Mouse (Mus musculus): ENCODE measurements around the gene Tgfb1i1.
A peak's percentile ranks its signal among the peaks of the same experiment; 100 is the strongest.

Tgfb1i1 gene

DNA sequence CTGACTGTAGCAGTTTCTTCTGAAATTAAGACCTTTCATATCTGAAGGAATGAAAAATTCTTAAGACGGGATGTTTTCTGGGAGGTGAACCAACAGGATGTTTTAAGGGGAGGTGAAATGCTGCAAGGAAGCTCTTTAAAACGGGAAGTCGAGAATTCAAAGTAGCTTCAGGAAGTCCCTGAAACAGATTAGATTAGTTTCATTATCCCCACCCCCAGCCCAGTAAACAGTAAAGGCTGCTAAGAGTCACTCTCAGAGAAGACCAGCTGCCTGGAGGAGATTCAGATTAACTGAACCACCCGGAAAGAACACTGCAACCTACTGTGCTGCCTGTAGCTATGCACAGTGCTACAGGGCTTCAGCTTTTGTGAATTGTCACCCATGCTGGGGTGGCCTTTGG lies 26.7 kb upstream of the Tgfb1i1 start:
- TF ChIP-seq NANOG (IDR thresholded peaks at IDR 0.05; ENCODE audit: borderline replicate concordance, low read length) (no peak), CTCF (conservative IDR thresholded peaks at IDR 0.05; ENCODE audit: low read length) (no peak), POU5F1 (IDR thresholded peaks at IDR 0.05; ENCODE audit: borderline replicate concordance, low read length) (no peak)
- Histone ChIP-seq H3K27me3 (ENCODE audit: insufficient read depth, low read length) (no peaks in the 10 kb centered on the region), H3K36me3 (ENCODE audit: insufficient read depth, low read length) (no peaks in the 10 kb centered on the region), H3K4me1 (replicated peaks; ENCODE audit: low read depth, low read length) (no peaks in the 10 kb centered on the region), H3K9me3 (ENCODE audit: low read length) (no peaks in the 10 kb centered on the region), H3K4me3 (replicated peaks; ENCODE audit: low read length) (no peak overlapping the region)

DNA sequence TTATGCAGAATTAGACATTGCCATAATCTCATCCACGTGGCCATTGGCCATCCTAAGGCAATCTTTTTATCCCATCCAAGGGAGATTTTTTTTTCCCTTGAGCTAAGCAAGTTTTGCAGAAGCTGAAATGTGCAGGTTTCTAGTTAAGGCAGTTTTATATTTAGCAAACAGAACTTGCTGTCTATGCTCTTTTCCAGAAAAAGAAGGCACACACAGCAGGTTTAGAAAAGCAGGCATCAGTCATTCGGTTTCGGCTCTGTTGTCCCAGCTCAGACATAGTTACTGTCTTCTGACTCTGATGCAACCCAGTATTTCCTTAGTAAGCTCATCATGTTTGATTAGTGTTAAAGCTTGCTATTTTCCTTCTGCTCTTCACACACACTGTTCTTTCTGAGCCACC lies 25.7 kb upstream of the Tgfb1i1 start:
- no peak for TF ChIP-seq CTCF (conservative IDR thresholded peaks at IDR 0.05; ENCODE audit: low read length)
- no peak for TF ChIP-seq POU5F1 (IDR thresholded peaks at IDR 0.05; ENCODE audit: borderline replicate concordance, low read length)
- TF ChIP-seq NANOG (IDR thresholded peaks at IDR 0.05; ENCODE audit: borderline replicate concordance, low read length), result no peak
- Histone ChIP-seq H3K27me3 (ENCODE audit: insufficient read depth, low read length) (no peaks in the 10 kb centered on the region), H3K4me1 (replicated peaks; ENCODE audit: low read depth, low read length) (no peaks in the 10 kb centered on the region)

DNA sequence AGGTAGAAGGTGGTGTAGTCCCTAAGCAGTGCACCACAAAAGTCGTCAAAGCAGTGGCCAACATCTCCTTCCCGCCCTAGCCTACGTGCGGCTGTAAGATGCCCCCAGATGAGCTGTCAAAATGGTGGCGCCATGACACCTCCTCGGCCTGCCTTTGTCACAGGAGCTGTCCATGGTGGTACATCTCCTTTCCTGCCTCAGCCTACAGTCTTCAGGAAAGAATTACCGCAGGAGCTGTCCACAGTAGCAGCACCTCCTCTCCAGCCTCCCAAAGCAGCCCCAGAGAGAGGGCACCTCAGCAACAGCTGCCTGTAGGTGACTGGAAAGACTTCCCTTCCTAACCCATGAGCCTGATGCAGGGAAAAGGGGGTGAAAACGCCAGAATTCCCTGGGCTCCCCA lies 14.9 kb upstream of the Tgfb1i1 start:
- Histone ChIP-seq H3K27me3 (ENCODE audit: insufficient read depth, low read length) (peaks cover 12% of the 10 kb centered on the region), H3K36me3 (ENCODE audit: insufficient read depth, low read length) (peaks cover 19% of the 10 kb centered on the region), H3K4me1 (replicated peaks; ENCODE audit: low read depth, low read length) (peaks cover 9% of the 10 kb centered on the region), H3K4me3 (replicated peaks; ENCODE audit: low read length) (no peak overlapping the region), H3K9me3 (ENCODE audit: low read length) (0 out of 2 replicates have a peak, but pooled peaks cover under 1% of the 10 kb centered on the region)
- no peak for TF ChIP-seq CTCF (conservative IDR thresholded peaks at IDR 0.05; ENCODE audit: low read length)
- TF ChIP-seq NANOG (IDR thresholded peaks at IDR 0.05; ENCODE audit: borderline replicate concordance, low read length), result no peak
- no peak for TF ChIP-seq POU5F1 (IDR thresholded peaks at IDR 0.05; ENCODE audit: borderline replicate concordance, low read length)

More for the DNA sequence above, 25.7 kb upstream of the Tgfb1i1 start:
- Histone ChIP-seq H3K9me3 (ENCODE audit: low read length) (no peaks in the 10 kb centered on the region), H3K36me3 (ENCODE audit: insufficient read depth, low read length) (no peaks in the 10 kb centered on the region), H3K4me3 (replicated peaks; ENCODE audit: low read length) (no peak overlapping the region)

DNA sequence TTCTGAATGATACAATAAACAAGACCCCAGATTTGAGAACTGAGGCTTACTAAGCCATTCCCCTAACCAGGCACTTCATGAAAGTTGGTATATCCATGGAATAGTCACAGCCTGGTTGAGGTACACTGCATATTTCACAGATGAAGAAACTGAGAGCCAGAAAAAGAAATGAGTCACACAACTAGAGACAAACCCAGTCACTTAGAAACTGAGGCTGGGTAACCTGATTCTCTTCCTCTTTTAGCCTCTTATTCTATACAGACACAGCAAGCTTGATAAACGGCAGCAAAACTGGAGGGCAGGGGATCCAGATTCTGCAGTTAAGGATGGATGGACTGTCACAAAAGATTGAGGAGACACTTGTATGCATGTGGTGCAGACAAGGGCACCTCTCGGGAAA lies 11.8 kb upstream of the Tgfb1i1 start:
- peaks cover 26% of the 10 kb centered on the region for H3K36me3 ChIP-seq (ENCODE audit: insufficient read depth, low read length)
- peaks cover 12% of the 10 kb centered on the region; the same call in 1 of the 2 replicates for H3K27me3 ChIP-seq (ENCODE audit: insufficient read depth, low read length)
- H3K4me3 ChIP-seq (replicated peaks; ENCODE audit: low read length), result no peak overlapping the region
- no peak for TF ChIP-seq NANOG (IDR thresholded peaks at IDR 0.05; ENCODE audit: borderline replicate concordance, low read length)
- TF ChIP-seq POU5F1 (IDR thresholded peaks at IDR 0.05; ENCODE audit: borderline replicate concordance, low read length), result no peak
- no peak for TF ChIP-seq CTCF (conservative IDR thresholded peaks at IDR 0.05; ENCODE audit: low read length)
- H3K4me1 ChIP-seq (replicated peaks; ENCODE audit: low read depth, low read length), result peaks cover 23% of the 10 kb centered on the region
- no peaks in the 10 kb centered on the region for H3K9me3 ChIP-seq (ENCODE audit: low read length)

DNA sequence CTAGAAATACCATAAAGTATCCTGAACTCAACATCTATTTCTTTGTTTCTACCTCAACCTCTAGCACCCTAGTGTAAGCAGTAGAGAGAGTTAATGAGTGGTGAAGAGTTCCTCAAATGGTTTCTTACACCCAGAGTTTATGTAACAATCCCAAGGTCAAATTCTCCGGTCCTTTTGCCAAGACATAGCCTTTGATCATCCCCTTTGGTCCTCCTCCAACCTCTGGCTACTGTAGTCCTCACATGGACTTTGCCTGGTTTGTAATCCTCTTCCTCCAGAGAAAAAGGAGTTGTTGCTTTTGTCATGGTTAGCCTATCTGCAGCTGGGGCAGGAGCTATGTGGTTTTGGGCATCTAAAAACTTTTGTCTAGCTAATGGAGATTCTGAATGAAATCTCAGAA lies 11.1 kb upstream of the Tgfb1i1 start:
- TF ChIP-seq POU5F1 (IDR thresholded peaks at IDR 0.05; ENCODE audit: borderline replicate concordance, low read length) (no peak), NANOG (IDR thresholded peaks at IDR 0.05; ENCODE audit: borderline replicate concordance, low read length) (no peak), CTCF (conservative IDR thresholded peaks at IDR 0.05; ENCODE audit: low read length) (no peak)
- Histone ChIP-seq H3K36me3 (ENCODE audit: insufficient read depth, low read length) (peaks cover 32% of the 10 kb centered on the region), H3K9me3 (ENCODE audit: low read length) (no peaks in the 10 kb centered on the region), H3K27me3 (ENCODE audit: insufficient read depth, low read length) (peaks cover 10% of the 10 kb centered on the region; the same call in 1 of the 2 replicates), H3K4me1 (replicated peaks; ENCODE audit: low read depth, low read length) (peaks cover 30% of the 10 kb centered on the region), H3K4me3 (replicated peaks; ENCODE audit: low read length) (no peak overlapping the region)

DNA sequence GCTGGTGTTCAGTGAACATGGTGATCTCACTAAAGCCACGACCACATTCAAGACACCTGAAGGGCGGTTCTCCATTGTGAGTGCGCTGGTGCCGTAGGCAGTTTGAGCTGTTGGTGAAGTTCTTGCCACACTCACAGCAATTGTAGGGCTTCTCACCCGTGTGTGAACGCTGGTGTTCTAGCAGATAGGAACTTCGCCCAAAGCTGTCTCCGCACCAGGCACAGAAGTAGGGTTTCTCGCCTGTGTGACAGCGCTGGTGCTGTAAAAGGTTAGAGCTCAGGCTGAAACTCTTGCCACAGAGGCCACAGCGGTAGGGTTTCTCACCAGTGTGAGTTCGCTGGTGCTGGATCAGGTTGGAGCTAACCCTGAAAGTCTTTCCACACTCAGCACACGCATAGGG lies 10.2 kb upstream of the Tgfb1i1 start:
- peaks cover 42% of the 10 kb centered on the region for H3K36me3 ChIP-seq (ENCODE audit: insufficient read depth, low read length)
- TF ChIP-seq CTCF (conservative IDR thresholded peaks at IDR 0.05; ENCODE audit: low read length), result no peak
- no peak for TF ChIP-seq NANOG (IDR thresholded peaks at IDR 0.05; ENCODE audit: borderline replicate concordance, low read length)
- no peak for TF ChIP-seq POU5F1 (IDR thresholded peaks at IDR 0.05; ENCODE audit: borderline replicate concordance, low read length)
- peaks cover 32% of the 10 kb centered on the region for H3K4me1 ChIP-seq (replicated peaks; ENCODE audit: low read depth, low read length)
- 0 out of 2 replicates have a peak, but pooled peaks cover 4% of the 10 kb centered on the region for H3K27me3 ChIP-seq (ENCODE audit: insufficient read depth, low read length)
- peak overlapping the region; percentile 95 for H3K4me3 ChIP-seq (replicated peaks; ENCODE audit: low read length)
- no peaks in the 10 kb centered on the region for H3K9me3 ChIP-seq (ENCODE audit: low read length)

DNA sequence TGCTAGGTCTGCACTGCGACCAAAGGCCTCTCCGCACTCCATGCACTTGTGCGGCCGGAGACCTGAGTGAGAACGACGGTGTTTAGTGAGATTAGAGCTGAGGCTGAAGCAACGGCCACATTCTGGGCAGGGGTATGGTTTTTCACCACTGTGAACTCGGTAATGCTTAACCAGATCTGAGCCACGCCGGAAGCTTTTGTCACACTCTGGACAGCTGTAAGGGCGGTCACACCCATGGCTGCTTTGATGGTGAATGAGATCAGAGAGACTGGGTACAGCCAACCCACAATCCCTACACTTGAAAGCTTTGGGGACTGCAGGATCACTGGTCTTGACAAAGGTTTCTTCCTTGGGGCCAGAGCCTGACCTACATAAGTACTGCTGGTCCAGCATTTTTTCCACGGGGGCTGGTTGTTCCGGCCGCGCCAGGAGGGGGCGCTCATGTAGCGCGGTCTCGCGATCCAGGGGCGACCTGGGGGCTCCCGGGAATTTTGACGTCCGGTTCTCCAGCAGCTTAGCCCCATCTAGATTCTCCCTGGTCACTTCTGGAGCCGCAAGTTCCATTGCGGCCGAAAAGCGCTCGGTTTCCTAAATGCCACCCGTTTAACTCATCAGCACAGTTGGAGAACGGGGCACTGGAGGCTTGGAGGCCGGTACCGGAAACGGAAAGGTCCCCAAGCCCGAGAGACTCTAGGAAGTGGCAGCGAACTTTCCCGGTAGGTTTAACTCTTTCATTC lies 9.6 kb upstream of the Tgfb1i1 start, which contains the start of gene Armc5:
Gene Armc5 (plus strand): TSS at position 487 of the 737 bp plus-strand sequence.
- H3K4me3 ChIP-seq (replicated peaks; ENCODE audit: low read length), result peak within 1 kb of the TSS; percentile 95
- 0 out of 2 replicates have a peak, but pooled peaks cover 3% of the 10 kb centered on the region for H3K27me3 ChIP-seq (ENCODE audit: insufficient read depth, low read length)
- H3K4me1 ChIP-seq (replicated peaks; ENCODE audit: low read depth, low read length), result peaks cover 35% of the 10 kb centered on the region
- H3K9me3 ChIP-seq (ENCODE audit: low read length), result no peaks in the 10 kb centered on the region
- TF ChIP-seq CTCF (conservative IDR thresholded peaks at IDR 0.05; ENCODE audit: low read length) (peak; percentile 82), NANOG (IDR thresholded peaks at IDR 0.05; ENCODE audit: borderline replicate concordance, low read length) (no peak)
- peaks cover 48% of the 10 kb centered on the region for H3K36me3 ChIP-seq (ENCODE audit: insufficient read depth, low read length)

DNA sequence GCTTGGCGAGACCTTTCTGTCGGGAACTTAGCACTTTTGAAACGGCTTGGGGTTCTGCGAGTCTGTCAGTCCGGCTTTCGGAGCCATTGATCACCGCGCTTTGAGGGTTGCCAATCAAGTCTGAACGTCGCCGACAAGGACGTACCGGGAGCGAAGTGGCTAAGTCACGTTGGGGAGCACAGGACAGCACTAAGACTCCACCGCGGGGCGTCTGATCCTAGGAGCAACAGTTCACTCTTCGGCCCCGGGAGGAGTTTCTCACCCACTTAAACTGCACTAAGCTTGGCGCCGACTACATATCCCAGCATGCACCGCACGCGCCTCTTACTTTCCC lies 9.1 kb upstream of the Tgfb1i1 start:
- H3K9me3 ChIP-seq (ENCODE audit: low read length), result no peaks in the 10 kb centered on the region
- H3K27me3 ChIP-seq (ENCODE audit: insufficient read depth, low read length), result no peaks in the 10 kb centered on the region
- H3K4me3 ChIP-seq (replicated peaks; ENCODE audit: low read length), result peak overlapping the region; percentile 95
- peaks cover 53% of the 10 kb centered on the region for H3K36me3 ChIP-seq (ENCODE audit: insufficient read depth, low read length)
- H3K4me1 ChIP-seq (replicated peaks; ENCODE audit: low read depth, low read length), result peaks cover 40% of the 10 kb centered on the region
- TF ChIP-seq NANOG (IDR thresholded peaks at IDR 0.05; ENCODE audit: borderline replicate concordance, low read length) (no peak), CTCF (conservative IDR thresholded peaks at IDR 0.05; ENCODE audit: low read length) (no peak), POU5F1 (IDR thresholded peaks at IDR 0.05; ENCODE audit: borderline replicate concordance, low read length) (no peak)

Data from E14TG2a.4 (cell line).